Mouse (Mus musculus): ENCODE results near the gene Tbx15. TPM values are rescaled to one million over a fixed set of nuclear protein-coding genes. Genes with fewer than 3 reads are reported as not detected.

The Tbx15 gene
- polyA plus RNA-seq, 1 experiment from 2014 or later = 0.13 TPM

DNA sequence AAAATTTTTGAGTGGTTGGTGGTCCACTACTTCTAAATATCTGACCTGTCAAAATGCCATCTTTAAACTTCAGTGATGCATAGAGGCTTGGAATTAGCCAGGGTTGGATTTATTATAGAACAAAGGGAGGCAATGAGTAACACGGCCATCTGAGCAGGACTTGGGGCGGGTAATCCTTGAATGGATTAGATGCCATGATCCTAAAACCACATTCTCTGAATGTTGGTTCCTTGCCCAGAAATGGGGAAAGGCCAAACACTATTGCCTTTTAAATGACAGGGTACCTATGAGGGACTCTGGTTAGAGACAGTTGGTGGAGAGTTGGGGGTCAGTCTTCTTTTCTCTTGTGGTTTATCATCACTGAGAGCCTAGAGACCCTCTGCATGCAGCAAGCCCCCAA lies 55.1 kb downstream of the Tbx15 start:
- Histone ChIP-seq H3K4me1 (ENCODE audit: insufficient read depth) (no peaks in the 10 kb centered on the region), H3K4me2 (ENCODE audit: low read depth, low read length) (no peak overlapping the region), H3K27me3 (ENCODE audit: insufficient read depth, low read length) (no peaks in the 10 kb centered on the region), H3K36me3 (replicated peaks; ENCODE audit: insufficient read depth, low read length) (no peaks in the 10 kb centered on the region), H3K9ac (replicated peaks) (no peak overlapping the region), H3K27ac (ENCODE audit: low read depth) (no peak overlapping the region), H3K9me3 (ENCODE audit: low read length) (no peaks in the 10 kb centered on the region), H3K4me3 (ENCODE audit: low read depth, low read length) (no peak overlapping the region)
- ATAC-seq (no peak), DNase-seq (no peak)
- WGBS (ENCODE audit: insufficient replicate concordance) = 60% methylated on average over 2 of the region's 2 CpGs
- TF ChIP-seq CTCF (IDR thresholded peaks at IDR 0.05; ENCODE audit: low read depth) (no peak), EP300 (IDR thresholded peaks at IDR 0.05; ENCODE audit: low read depth) (no peak)

- no peaks in the 10 kb centered on the region for H3K27me3 ChIP-seq (ENCODE audit: insufficient read depth, low read length)
- H3K4me2 ChIP-seq (ENCODE audit: low read depth, low read length) = no peak overlapping the region
- DNase-seq (no peak), ATAC-seq (no peak)
- H3K9ac ChIP-seq (replicated peaks) = no peak overlapping the region
- 60% methylated on average over 5 of the region's 5 CpGs for WGBS (ENCODE audit: insufficient replicate concordance)
- TF ChIP-seq CTCF (IDR thresholded peaks at IDR 0.05; ENCODE audit: low read depth) (no peak), EP300 (IDR thresholded peaks at IDR 0.05; ENCODE audit: low read depth) (no peak)
- H3K4me1 ChIP-seq (ENCODE audit: insufficient read depth) = no peaks in the 10 kb centered on the region
- H3K36me3 ChIP-seq (replicated peaks; ENCODE audit: insufficient read depth, low read length) = no peaks in the 10 kb centered on the region
- no peak overlapping the region for H3K27ac ChIP-seq (ENCODE audit: low read depth)
- H3K9me3 ChIP-seq (ENCODE audit: low read length) = no peaks in the 10 kb centered on the region
- no peak overlapping the region for H3K4me3 ChIP-seq (ENCODE audit: low read depth, low read length)
These were observed 56.0 kb downstream of the Tbx15 start for GRCm38 (mm10) chr3:99296186-99296585.

GRCm38 (mm10) chr3:99300846-99301245 lies 60.7 kb downstream of the Tbx15 start:
- H3K4me3 ChIP-seq (ENCODE audit: low read depth, low read length) = no peak overlapping the region
- H3K4me1 ChIP-seq (ENCODE audit: insufficient read depth) = no peaks in the 10 kb centered on the region
- no peak for TF ChIP-seq CTCF (IDR thresholded peaks at IDR 0.05; ENCODE audit: low read depth)
- TF ChIP-seq EP300 (IDR thresholded peaks at IDR 0.05; ENCODE audit: low read depth) = no peak
- no peaks in the 10 kb centered on the region for H3K9me3 ChIP-seq (ENCODE audit: low read length)
- no peak overlapping the region for H3K27ac ChIP-seq (ENCODE audit: low read depth)
- H3K27me3 ChIP-seq (ENCODE audit: insufficient read depth, low read length) = no peaks in the 10 kb centered on the region
- DNase-seq = no peak
- H3K4me2 ChIP-seq (ENCODE audit: low read depth, low read length) = no peak overlapping the region
- ATAC-seq = no peak
- H3K36me3 ChIP-seq (replicated peaks; ENCODE audit: insufficient read depth, low read length) = no peaks in the 10 kb centered on the region
- 73% methylated on average over 2 of the region's 2 CpGs for WGBS (ENCODE audit: insufficient replicate concordance)
- no peak overlapping the region for H3K9ac ChIP-seq (replicated peaks)

DNA sequence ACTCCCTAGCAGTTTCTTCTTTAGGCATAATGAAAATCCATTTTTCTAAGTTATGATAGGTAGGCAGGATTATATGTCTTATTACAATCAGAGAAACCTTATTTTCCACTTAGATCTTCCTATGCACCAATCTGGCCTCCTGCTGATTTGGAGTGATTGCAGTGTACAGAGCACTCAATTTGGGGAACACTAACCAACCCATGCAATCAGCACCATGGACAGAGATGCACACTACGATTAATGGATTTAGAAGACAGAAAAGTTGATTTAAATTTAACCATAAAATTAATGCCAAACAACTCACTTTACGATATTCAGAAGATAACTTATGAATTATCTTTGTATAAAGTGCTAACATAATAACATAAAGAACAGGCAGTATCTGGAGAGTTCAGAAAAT lies 70.7 kb downstream of the Tbx15 start:
- no peak for TF ChIP-seq CTCF (IDR thresholded peaks at IDR 0.05; ENCODE audit: low read depth)
- no peaks in the 10 kb centered on the region for H3K4me1 ChIP-seq (ENCODE audit: insufficient read depth)
- no peak overlapping the region for H3K9ac ChIP-seq (replicated peaks)
- H3K36me3 ChIP-seq (replicated peaks; ENCODE audit: insufficient read depth, low read length) = no peaks in the 10 kb centered on the region
- ATAC-seq (no peak), DNase-seq (no peak)
- 44% methylated on average over 2 of the region's 2 CpGs for WGBS (ENCODE audit: insufficient replicate concordance)
- H3K9me3 ChIP-seq (ENCODE audit: low read length) = no peaks in the 10 kb centered on the region
- H3K27ac ChIP-seq (ENCODE audit: low read depth) = no peak overlapping the region
- no peak overlapping the region for H3K4me3 ChIP-seq (ENCODE audit: low read depth, low read length)
- H3K4me2 ChIP-seq (ENCODE audit: low read depth, low read length) = no peak overlapping the region
- H3K27me3 ChIP-seq (ENCODE audit: insufficient read depth, low read length) = no peaks in the 10 kb centered on the region

DNA sequence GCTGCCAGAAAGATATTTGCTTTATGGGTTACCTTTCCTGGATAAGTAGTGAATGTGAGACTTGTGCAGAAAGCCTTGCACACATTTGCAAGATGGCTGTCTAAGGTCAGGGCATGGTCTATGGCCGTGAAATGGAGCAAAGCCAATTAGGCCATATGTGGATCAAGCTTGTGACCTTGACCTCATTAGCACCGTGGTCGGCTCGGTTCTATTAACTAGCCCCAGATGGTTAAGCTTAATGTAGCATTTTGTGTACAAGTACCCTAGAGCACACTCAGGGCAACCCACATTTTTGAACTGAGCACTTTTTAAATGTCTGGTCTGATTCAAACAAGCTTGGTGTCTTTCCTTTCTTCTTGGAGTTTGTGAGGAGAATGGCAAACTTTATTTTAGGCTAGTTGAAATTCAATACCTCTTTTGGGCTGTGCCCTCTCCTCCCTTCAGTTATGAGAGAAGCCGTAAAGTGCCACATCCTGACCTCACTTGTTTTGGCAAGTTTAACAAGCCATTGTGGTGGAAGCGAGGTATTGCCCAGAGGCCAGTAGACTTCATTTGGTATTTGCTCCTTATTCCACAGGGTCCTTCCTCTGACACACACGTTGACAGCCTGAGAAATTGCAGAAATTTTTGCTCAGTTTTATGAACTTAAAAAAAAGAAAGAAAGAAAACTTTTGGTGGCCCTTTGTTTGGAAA lies 71.9 kb downstream of the Tbx15 start:
- no peaks in the 10 kb centered on the region for H3K36me3 ChIP-seq (replicated peaks; ENCODE audit: insufficient read depth, low read length)
- no peak overlapping the region for H3K9ac ChIP-seq (replicated peaks)
- no peak overlapping the region for H3K4me2 ChIP-seq (ENCODE audit: low read depth, low read length)
- no peaks in the 10 kb centered on the region for H3K4me1 ChIP-seq (ENCODE audit: insufficient read depth)
- no peak overlapping the region for H3K4me3 ChIP-seq (ENCODE audit: low read depth, low read length)
- WGBS (ENCODE audit: insufficient replicate concordance) = 67% methylated on average over 7 of the region's 7 CpGs
- H3K27ac ChIP-seq (ENCODE audit: low read depth) = no peak overlapping the region
- DNase-seq (no peak), ATAC-seq (no peak)
- H3K27me3 ChIP-seq (ENCODE audit: insufficient read depth, low read length) = no peaks in the 10 kb centered on the region
- no peak for TF ChIP-seq EP300 (IDR thresholded peaks at IDR 0.05; ENCODE audit: low read depth)
- TF ChIP-seq CTCF (IDR thresholded peaks at IDR 0.05; ENCODE audit: low read depth) = no peak
- H3K9me3 ChIP-seq (ENCODE audit: low read length) = no peaks in the 10 kb centered on the region

DNA sequence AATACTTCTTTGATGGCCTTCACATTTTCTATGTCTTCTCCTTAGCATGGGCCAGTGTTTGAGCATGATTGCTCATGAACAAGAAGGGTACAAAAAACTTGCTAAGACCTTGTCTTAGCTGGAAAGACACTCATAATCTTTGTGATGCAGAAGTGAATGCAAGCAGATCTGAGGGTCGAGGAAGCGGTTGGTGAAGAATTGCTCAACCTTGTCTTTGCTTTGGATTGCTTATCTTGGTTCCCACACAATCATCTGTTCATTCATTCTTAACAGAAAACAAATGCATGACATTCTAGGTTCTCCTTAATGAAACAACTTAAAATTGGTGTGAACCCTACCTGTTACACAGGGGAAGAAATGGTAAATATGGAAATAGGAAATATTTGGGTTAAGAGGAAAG lies 82.2 kb downstream of the Tbx15 start:
- no peaks in the 10 kb centered on the region for H3K27me3 ChIP-seq (ENCODE audit: insufficient read depth, low read length)
- H3K9ac ChIP-seq (replicated peaks) = no peak overlapping the region
- no peak for ATAC-seq
- DNase-seq = no peak
- H3K4me2 ChIP-seq (ENCODE audit: low read depth, low read length) = no peak overlapping the region
- H3K4me3 ChIP-seq (ENCODE audit: low read depth, low read length) = no peak overlapping the region
- TF ChIP-seq CTCF (IDR thresholded peaks at IDR 0.05; ENCODE audit: low read depth) = no peak
- no peak for TF ChIP-seq EP300 (IDR thresholded peaks at IDR 0.05; ENCODE audit: low read depth)
- H3K9me3 ChIP-seq (ENCODE audit: low read length) = no peaks in the 10 kb centered on the region
- no peaks in the 10 kb centered on the region for H3K4me1 ChIP-seq (ENCODE audit: insufficient read depth)
- H3K27ac ChIP-seq (ENCODE audit: low read depth) = no peak overlapping the region
- WGBS (ENCODE audit: insufficient replicate concordance) = 68% methylated on average over 2 of the region's 2 CpGs
- no peaks in the 10 kb centered on the region for H3K36me3 ChIP-seq (replicated peaks; ENCODE audit: insufficient read depth, low read length)

DNA sequence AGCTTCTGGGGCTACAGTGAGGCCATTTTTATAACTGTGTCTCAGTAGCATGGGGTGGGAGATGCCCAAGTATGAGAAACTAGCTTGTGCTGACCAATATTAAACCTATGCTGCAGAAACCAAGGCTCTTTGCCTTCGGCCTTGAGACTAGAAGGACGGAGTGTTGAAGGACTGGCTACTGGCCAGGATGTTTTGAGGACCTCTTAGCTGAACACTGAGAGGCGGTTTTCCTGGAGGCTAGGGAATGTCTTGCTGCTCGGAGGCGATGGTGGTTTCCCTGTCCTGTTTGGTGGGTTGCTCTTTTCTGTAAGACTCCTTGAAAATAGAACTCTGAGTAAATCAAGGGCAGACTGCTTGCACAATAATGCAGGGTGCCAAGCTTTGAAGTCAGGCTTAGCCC lies 89.1 kb downstream of the Tbx15 start:
- ATAC-seq = no peak
- DNase-seq = no peak
- Histone ChIP-seq H3K27me3 (ENCODE audit: insufficient read depth, low read length) (no peaks in the 10 kb centered on the region), H3K4me2 (ENCODE audit: low read depth, low read length) (no peak overlapping the region), H3K36me3 (replicated peaks; ENCODE audit: insufficient read depth, low read length) (no peaks in the 10 kb centered on the region), H3K27ac (ENCODE audit: low read depth) (no peak overlapping the region), H3K4me1 (ENCODE audit: insufficient read depth) (no peaks in the 10 kb centered on the region), H3K9me3 (ENCODE audit: low read length) (no peaks in the 10 kb centered on the region), H3K9ac (replicated peaks) (no peak overlapping the region), H3K4me3 (ENCODE audit: low read depth, low read length) (no peak overlapping the region)
- 72% methylated on average over 5 of the region's 5 CpGs for WGBS (ENCODE audit: insufficient replicate concordance)
- TF ChIP-seq EP300 (IDR thresholded peaks at IDR 0.05; ENCODE audit: low read depth) (no peak), CTCF (IDR thresholded peaks at IDR 0.05; ENCODE audit: low read depth) (no peak)

All from liver, postnatal 0 days (tissue).